Mouse (Mus musculus): Measurements from ENCODE around the gene Umad1. TPM values are rescaled to one million over a fixed set of nuclear protein-coding genes. Genes with fewer than 3 reads are reported as not detected.
"Not testable (repeated sequence)": the region's sequence is repeated elsewhere in the genome, so short reads cannot be mapped to it uniquely, and the experiment has no call there.

Umad1 gene
- polyA plus RNA-seq, 2 experiments: 10.7 to 16.6 TPM

DNA sequence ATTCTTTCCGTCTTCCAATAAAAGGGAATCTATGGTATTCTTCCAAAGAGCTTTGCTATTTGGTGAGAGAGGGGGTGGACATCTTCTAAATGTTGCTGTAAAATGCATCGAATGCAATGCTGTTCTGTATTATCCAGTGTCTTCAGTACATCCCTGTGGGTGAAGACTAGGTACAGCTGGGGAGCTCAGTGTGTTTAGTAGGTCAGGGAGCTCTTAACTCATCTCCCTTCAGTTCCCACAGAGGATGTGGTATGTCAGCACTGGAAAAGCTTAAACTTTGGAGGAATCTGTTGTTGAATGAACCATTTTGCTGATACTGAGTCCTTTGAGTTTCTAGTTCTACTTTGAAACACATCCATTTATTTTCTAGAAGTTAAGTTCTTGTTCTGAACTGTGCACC, 53.5 kb downstream of the Umad1 start:
- WGBS: 93% methylated on average over 2 of the region's 2 CpGs
- no peak overlapping the region for H3K4me3 ChIP-seq (replicated peaks; ENCODE audit: low read length)
- H3K4me2 ChIP-seq (replicated peaks; ENCODE audit: low read depth, low read length, severe bottlenecking): no peak overlapping the region
- no peaks in the 10 kb centered on the region for H3K27me3 ChIP-seq (ENCODE audit: control insufficient read depth, insufficient read depth, low read length)
- no peak overlapping the region for H3K27ac ChIP-seq (replicated peaks; ENCODE audit: low read depth, low read length)
- no peaks in the 10 kb centered on the region for H3K9me3 ChIP-seq (ENCODE audit: control insufficient read depth, low read length)
- no peak for DNase-seq (ENCODE audit: low spot score)
- no peak for ATAC-seq (ENCODE audit: low FRiP score, low read depth)
- no peak overlapping the region for H3K9ac ChIP-seq (ENCODE audit: low read depth, low read length, severe bottlenecking)
- no peak for TF ChIP-seq POLR2A (IDR thresholded peaks at IDR 0.05; ENCODE audit: borderline replicate concordance, extremely low read depth, insufficient read depth, insufficient read length)
- H3K36me3 ChIP-seq (ENCODE audit: control insufficient read depth, insufficient read depth, low read length): no peaks in the 10 kb centered on the region
- H3K4me1 ChIP-seq (ENCODE audit: control insufficient read depth, insufficient read depth, low read length): peaks cover 4% of the 10 kb centered on the region; the same call in 1 of the 2 replicates

DNA sequence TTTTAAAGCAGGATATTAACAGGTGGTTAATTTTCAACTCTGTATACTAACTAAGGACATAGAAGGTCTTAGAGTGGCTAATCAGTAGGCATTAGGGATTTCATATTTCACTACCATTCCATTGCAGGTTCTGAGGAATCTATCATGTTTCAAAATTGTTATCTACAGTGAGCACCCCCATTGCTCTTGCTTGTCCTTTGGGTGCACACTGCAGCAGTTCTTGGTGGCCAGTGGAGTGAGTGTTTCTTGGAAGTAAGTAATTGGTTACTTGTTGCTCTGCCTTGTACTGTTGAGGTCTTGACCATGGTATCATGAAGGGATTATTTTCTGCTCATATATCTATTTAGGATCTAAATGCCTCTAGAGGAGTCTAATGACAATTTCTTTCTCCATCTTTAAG, 57.1 kb downstream of the Umad1 start:
- no peaks in the 10 kb centered on the region for H3K4me1 ChIP-seq (ENCODE audit: control insufficient read depth, insufficient read depth, low read length)
- no peaks in the 10 kb centered on the region for H3K36me3 ChIP-seq (ENCODE audit: control insufficient read depth, insufficient read depth, low read length)
- no peak for ATAC-seq (ENCODE audit: low FRiP score, low read depth)
- H3K27ac ChIP-seq (replicated peaks; ENCODE audit: low read depth, low read length): no peak overlapping the region
- H3K9me3 ChIP-seq (ENCODE audit: control insufficient read depth, low read length): no peaks in the 10 kb centered on the region
- H3K27me3 ChIP-seq (ENCODE audit: control insufficient read depth, insufficient read depth, low read length): no peaks in the 10 kb centered on the region
- no peak overlapping the region for H3K9ac ChIP-seq (ENCODE audit: low read depth, low read length, severe bottlenecking)
- no peak for TF ChIP-seq POLR2A (IDR thresholded peaks at IDR 0.05; ENCODE audit: borderline replicate concordance, extremely low read depth, insufficient read depth, insufficient read length)
- no peak for DNase-seq (ENCODE audit: low spot score)
- no peak overlapping the region for H3K4me2 ChIP-seq (replicated peaks; ENCODE audit: low read depth, low read length, severe bottlenecking)
- no peak overlapping the region for H3K4me3 ChIP-seq (replicated peaks; ENCODE audit: low read length)

DNA sequence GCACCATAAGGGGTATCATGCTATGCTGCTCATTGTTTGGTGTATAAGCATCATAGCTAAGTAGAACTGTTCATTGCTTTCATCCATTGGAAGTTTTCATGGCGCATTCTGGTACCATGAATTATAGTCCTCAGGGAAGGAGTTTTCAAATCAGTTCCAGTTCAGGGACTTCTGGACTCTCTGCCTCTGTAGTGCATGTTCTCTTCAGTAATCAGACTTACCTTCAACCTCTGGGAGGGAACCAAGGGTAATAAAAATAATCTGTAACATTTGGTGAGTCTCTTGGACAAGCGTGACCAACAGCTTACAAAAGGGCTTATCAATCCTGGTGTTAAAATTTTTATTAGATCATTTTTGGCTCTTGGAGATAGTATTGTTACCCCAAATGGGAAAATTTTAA, 60.5 kb downstream of the Umad1 start:
- H3K27me3 ChIP-seq (ENCODE audit: control insufficient read depth, insufficient read depth, low read length): no peaks in the 10 kb centered on the region
- DNase-seq (ENCODE audit: low spot score) (no peak), ATAC-seq (ENCODE audit: low FRiP score, low read depth) (no peak)
- H3K4me1 ChIP-seq (ENCODE audit: control insufficient read depth, insufficient read depth, low read length): no peaks in the 10 kb centered on the region
- no peak for TF ChIP-seq POLR2A (IDR thresholded peaks at IDR 0.05; ENCODE audit: borderline replicate concordance, extremely low read depth, insufficient read depth, insufficient read length)
- 70% methylated on average over 2 of the region's 2 CpGs for WGBS
- H3K9ac ChIP-seq (ENCODE audit: low read depth, low read length, severe bottlenecking): no peak overlapping the region
- no peak overlapping the region for H3K4me3 ChIP-seq (replicated peaks; ENCODE audit: low read length)
- H3K27ac ChIP-seq (replicated peaks; ENCODE audit: low read depth, low read length): no peak overlapping the region
- H3K9me3 ChIP-seq (ENCODE audit: control insufficient read depth, low read length): no peaks in the 10 kb centered on the region
- H3K4me2 ChIP-seq (replicated peaks; ENCODE audit: low read depth, low read length, severe bottlenecking): no peak overlapping the region
- H3K36me3 ChIP-seq (ENCODE audit: control insufficient read depth, insufficient read depth, low read length): no peaks in the 10 kb centered on the region

DNA sequence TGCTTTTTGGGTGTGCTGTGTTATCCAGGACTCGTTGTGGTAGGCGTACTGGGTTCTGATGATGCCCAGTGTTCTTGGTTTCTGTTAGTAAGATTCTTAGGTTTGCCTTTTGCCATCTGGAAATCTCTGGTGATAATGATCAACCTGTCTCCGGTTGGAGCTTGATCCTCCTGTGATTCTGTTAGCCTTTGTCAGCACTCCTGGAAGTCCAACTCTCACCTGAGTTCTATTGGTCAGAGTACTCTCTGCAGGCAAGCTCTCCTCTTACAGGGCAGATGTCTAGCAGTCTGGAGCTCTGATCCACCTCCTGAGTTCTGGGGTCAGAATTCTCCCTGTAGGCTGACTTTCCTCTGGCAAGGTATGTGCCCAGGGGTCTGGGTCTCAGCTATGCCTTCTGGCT, 72.4 kb downstream of the Umad1 start:
- H3K27ac ChIP-seq (replicated peaks; ENCODE audit: low read depth, low read length); H3K4me1 ChIP-seq (ENCODE audit: control insufficient read depth, insufficient read depth, low read length); H3K36me3 ChIP-seq (ENCODE audit: control insufficient read depth, insufficient read depth, low read length); H3K4me2 ChIP-seq (replicated peaks; ENCODE audit: low read depth, low read length, severe bottlenecking); H3K27me3 ChIP-seq (ENCODE audit: control insufficient read depth, insufficient read depth, low read length); H3K4me3 ChIP-seq (replicated peaks; ENCODE audit: low read length); H3K9ac ChIP-seq (ENCODE audit: low read depth, low read length, severe bottlenecking); DNase-seq (ENCODE audit: low spot score); ATAC-seq (ENCODE audit: low FRiP score, low read depth); H3K9me3 ChIP-seq (ENCODE audit: control insufficient read depth, low read length): not testable (repeated sequence)
- WGBS: 91% methylated on average over 3 of the region's 3 CpGs

DNA sequence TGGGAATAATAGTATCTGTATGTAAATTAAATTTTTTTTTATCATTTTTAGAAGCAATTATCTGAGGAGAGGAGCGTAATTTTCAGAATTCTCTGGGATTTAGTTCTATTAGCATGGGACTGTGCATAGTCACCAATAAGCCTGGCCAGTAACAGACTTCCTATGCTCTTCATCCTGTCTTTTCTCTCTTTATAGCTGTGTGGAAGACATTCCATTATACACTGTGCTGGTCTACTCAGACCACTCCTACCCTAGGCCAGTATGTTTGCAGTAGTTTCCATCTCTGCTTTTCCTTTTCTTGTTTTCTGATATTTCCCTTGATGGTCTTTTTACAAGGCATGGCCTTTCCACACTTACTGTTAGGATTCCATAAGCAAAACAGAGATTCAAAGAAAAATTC, 74.3 kb downstream of the Umad1 start:
- no peak for TF ChIP-seq POLR2A (IDR thresholded peaks at IDR 0.05; ENCODE audit: borderline replicate concordance, extremely low read depth, insufficient read depth, insufficient read length)
- ATAC-seq (ENCODE audit: low FRiP score, low read depth): no peak

More for the DNA sequence above, 74.3 kb downstream of the Umad1 start:
- Histone ChIP-seq H3K9ac (ENCODE audit: low read depth, low read length, severe bottlenecking) (no peak overlapping the region), H3K27me3 (ENCODE audit: control insufficient read depth, insufficient read depth, low read length) (no peaks in the 10 kb centered on the region), H3K4me1 (ENCODE audit: control insufficient read depth, insufficient read depth, low read length) (peaks cover 4% of the 10 kb centered on the region; the same call in 1 of the 2 replicates), H3K4me2 (replicated peaks; ENCODE audit: low read depth, low read length, severe bottlenecking) (no peak overlapping the region), H3K27ac (replicated peaks; ENCODE audit: low read depth, low read length) (no peak overlapping the region), H3K4me3 (replicated peaks; ENCODE audit: low read length) (no peak overlapping the region), H3K9me3 (ENCODE audit: control insufficient read depth, low read length) (no peaks in the 10 kb centered on the region), H3K36me3 (ENCODE audit: control insufficient read depth, insufficient read depth, low read length) (no peaks in the 10 kb centered on the region)
- DNase-seq (ENCODE audit: low spot score): no peak
- 93% methylated on average over 1 of the region's 1 CpGs for WGBS
